Mouse (Mus musculus) embryonic fibroblast, embryonic 13.5 days (primary cell): ENCODE data around the gene Lcor.

Experiments used
- CTCF ChIP-seq: IDR thresholded peaks from 2 replicates; pipeline ENCODE4 v1.5.1; 2011; ENCODE audit warnings: mild to moderate bottlenecking, control low read depth, low read length, moderate library complexity, borderline replicate concordance; ENCODE audit not compliant: insufficient read depth
- POLR2A ChIP-seq: IDR thresholded peaks from 2 replicates; pipeline ENCODE4 v1.6.1; 2011; ENCODE audit warnings: low read depth, mild to moderate bottlenecking, control low read depth, low read length, moderate library complexity

GRCm38 (mm10) chr19:41441446-41441845 lies 41.0 kb upstream of the Lcor start:
- TF ChIP-seq CTCF (no peak), POLR2A (no peak)
